Mouse (Mus musculus) hindbrain, postnatal 0 days (tissue): ENCODE data around the gene Olfml2b. TPM values are rescaled to one million over a fixed set of nuclear protein-coding genes. Genes with fewer than 3 reads are reported as not detected.

Source experiments
- ATAC-seq: fragments of 200-750 bp; cut with Nextera tagmentation; 2 replicates; pipeline ENCODE4 v1.8.0; 2017; ENCODE audit warnings: mild to moderate bottlenecking, moderate TSS enrichment, moderate library complexity
- DNase-seq: peaks from one replicate; pipeline ENCODE4 v3.0.0-alpha.2; 2015; ENCODE audit warnings: low spot score
- H3K27ac ChIP-seq: fragments of 300-500 bp; sonication (generic); 2 replicates; pipeline ENCODE4 v1.5.1; 2014; ENCODE audit warnings: mild to moderate bottlenecking
- H3K27me3 ChIP-seq: fragments of 300-500 bp; sonication (generic); 2 replicates; pipeline ENCODE4 v1.6.1; 2014; ENCODE audit warnings: low read length, mixed read lengths; ENCODE audit not compliant: insufficient read depth
- H3K36me3 ChIP-seq: fragments of 300-500 bp; sonication (generic); 2 replicates; pipeline ENCODE4 v1.6.1; 2014; ENCODE audit warnings: low read length, mixed read lengths; ENCODE audit not compliant: insufficient read depth
- H3K4me1 ChIP-seq: fragments of 300-500 bp; sonication (generic); 2 replicates; pipeline ENCODE4 v1.6.1; 2014; ENCODE audit warnings: antibody characterized with exemption, low read length, mixed read lengths; ENCODE audit not compliant: insufficient read depth
- H3K4me2 ChIP-seq: fragments of 300-500 bp; sonication (generic); 2 replicates; pipeline ENCODE4 v1.6.1; 2014; ENCODE audit warnings: low read depth, mild to moderate bottlenecking, low read length, moderate library complexity, mixed read lengths
- H3K4me3 ChIP-seq: fragments of 300-500 bp; sonication (generic); 2 replicates; pipeline ENCODE4 v1.5.1; 2014; ENCODE audit warnings: low read length
- H3K9ac ChIP-seq: fragments of 300-500 bp; sonication (generic); replicated peaks from 2 replicates; pipeline ENCODE4 v1.6.1; 2014; ENCODE audit warnings: mild to moderate bottlenecking, low read length, moderate library complexity, mixed read lengths
- H3K9me3 ChIP-seq: fragments of 300-500 bp; sonication (generic); 2 replicates; pipeline ENCODE4 v1.6.1; 2016; ENCODE audit warnings: low read length, mixed read lengths
- CTCF ChIP-seq: IDR thresholded peaks from 2 replicates; pipeline ENCODE4 v1.5.1; 2016; ENCODE audit warnings: antibody characterized with exemption, control low read depth, low read depth
- WGBS: fragments of 180-500 bp; shearing (Covaris S2); extraction: QIAGEN DNeasy Blood & Tissue Kit; methylation state at CpG from one replicate; pipeline ENCODE4 v1.1.7; 2014; 5-methylcytosine and 5-hydroxymethylcytosine counted together
- polyA plus RNA-seq: library from polyadenylated mRNA; unstranded; fragments of >200 nt; fragmentation: Nextera tagmentation; extraction: Ambion mirVana; gene quantifications from 2 replicates; pipeline ENCODE4 v1.2.1, GENCODE M21; 2015
- total RNA-seq: library from RNA; depleted of rRNA; stranded (reverse); fragments of >200 nt; gene quantifications from 2 replicates; pipeline ENCODE4 v1.2.3, GENCODE M21; 2014

The Olfml2b gene
- total and polyA plus RNA-seq, 2 experiments from 2014 or later, result 3.9 to 7.1 TPM

GRCm38 (mm10) chr1:170709034-170709433, 64.7 kb downstream of the Olfml2b start:
- H3K9ac ChIP-seq, result no peak overlapping the region
- H3K9me3 ChIP-seq, result no peaks in the 10 kb centered on the region
- H3K4me2 ChIP-seq, result no peak overlapping the region
- 0 out of 2 replicates have a peak, but pooled peaks cover 2% of the 10 kb centered on the region for H3K36me3 ChIP-seq
- H3K4me3 ChIP-seq, result no peak overlapping the region
- no peaks in the 10 kb centered on the region for H3K4me1 ChIP-seq
- no peak for ATAC-seq
- TF ChIP-seq CTCF, result no peak
- WGBS, result 91% methylated on average over 3 of the region's 3 CpGs
- H3K27ac ChIP-seq, result no peak overlapping the region
- no peaks in the 10 kb centered on the region for H3K27me3 ChIP-seq
- no peak for DNase-seq

GRCm38 (mm10) chr1:170709481-170709880, 65.1 kb downstream of the Olfml2b start:
- WGBS, result 89% methylated on average over 8 of the region's 8 CpGs

DNA sequence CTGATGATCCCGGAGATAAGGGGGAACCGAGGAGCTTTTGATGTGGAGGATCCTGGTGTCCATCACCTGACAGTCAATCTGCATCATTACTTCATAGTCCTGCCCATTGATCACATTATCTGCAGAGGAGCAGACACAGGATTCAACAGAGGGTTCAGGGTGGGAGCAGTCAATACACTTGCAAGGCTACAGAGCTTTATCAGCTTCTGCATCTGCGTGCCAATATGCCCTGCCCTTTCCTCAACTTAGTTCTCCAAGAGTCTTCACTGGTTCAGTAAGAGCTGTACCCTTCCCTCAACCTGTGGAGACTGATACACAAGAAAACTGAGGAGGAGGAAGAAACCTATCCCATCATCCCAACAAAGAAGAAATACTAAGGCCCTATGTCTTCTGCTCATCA, 65.6 kb downstream of the Olfml2b start:
- H3K27ac ChIP-seq, result no peak overlapping the region
- no peaks in the 10 kb centered on the region for H3K27me3 ChIP-seq
- H3K4me2 ChIP-seq, result no peak overlapping the region
- no peaks in the 10 kb centered on the region for H3K4me1 ChIP-seq
- no peaks in the 10 kb centered on the region for H3K9me3 ChIP-seq
- WGBS, result 96% methylated on average over 3 of the region's 3 CpGs
- TF ChIP-seq CTCF, result no peak
- no peak for ATAC-seq
- H3K4me3 ChIP-seq, result no peak overlapping the region
- H3K36me3 ChIP-seq, result 0 out of 2 replicates have a peak, but pooled peaks cover 2% of the 10 kb centered on the region
- no peak for DNase-seq
- H3K9ac ChIP-seq, result no peak overlapping the region

More at GRCm38 (mm10) chr1:170709481-170709880, 65.1 kb downstream of the Olfml2b start:
- H3K27me3 ChIP-seq, result no peaks in the 10 kb centered on the region
- no peak for TF ChIP-seq CTCF
- DNase-seq (no peak), ATAC-seq (no peak)
- no peak overlapping the region for H3K4me2 ChIP-seq
- H3K9me3 ChIP-seq, result no peaks in the 10 kb centered on the region
- no peak overlapping the region for H3K9ac ChIP-seq
- H3K27ac ChIP-seq, result no peak overlapping the region
- no peaks in the 10 kb centered on the region for H3K4me1 ChIP-seq
- H3K4me3 ChIP-seq, result no peak overlapping the region
- 0 out of 2 replicates have a peak, but pooled peaks cover 2% of the 10 kb centered on the region for H3K36me3 ChIP-seq

GRCm38 (mm10) chr1:170711731-170712130, 67.4 kb downstream of the Olfml2b start:
- no peak for ATAC-seq
- Histone ChIP-seq H3K9ac (no peak overlapping the region), H3K4me1 (no peaks in the 10 kb centered on the region), H3K9me3 (no peaks in the 10 kb centered on the region), H3K4me2 (no peak overlapping the region), H3K4me3 (no peak overlapping the region), H3K27ac (no peak overlapping the region), H3K36me3 (0 out of 2 replicates have a peak, but pooled peaks cover 2% of the 10 kb centered on the region), H3K27me3 (no peaks in the 10 kb centered on the region)
- TF ChIP-seq CTCF, result no peak
- 88% methylated on average over 7 of the region's 7 CpGs for WGBS
- no peak for DNase-seq

- ATAC-seq, result no peak
- no peak for TF ChIP-seq CTCF
- no peak overlapping the region for H3K4me2 ChIP-seq
- H3K9ac ChIP-seq, result no peak overlapping the region
- H3K27ac ChIP-seq, result no peak overlapping the region
- no peaks in the 10 kb centered on the region for H3K4me1 ChIP-seq
- WGBS, result 94% methylated on average over 3 of the region's 3 CpGs
- no peak for DNase-seq
- H3K36me3 ChIP-seq, result no peaks in the 10 kb centered on the region
- H3K27me3 ChIP-seq, result no peaks in the 10 kb centered on the region
- no peaks in the 10 kb centered on the region for H3K9me3 ChIP-seq
- no peak overlapping the region for H3K4me3 ChIP-seq
Measured at GRCm38 (mm10) chr1:170717241-170717828, 73.0 kb downstream of the Olfml2b start.

GRCm38 (mm10) chr1:170718133-170718810, 73.9 kb downstream of the Olfml2b start:
- no peak for TF ChIP-seq CTCF
- no peaks in the 10 kb centered on the region for H3K4me1 ChIP-seq
- DNase-seq, result no peak

DNA sequence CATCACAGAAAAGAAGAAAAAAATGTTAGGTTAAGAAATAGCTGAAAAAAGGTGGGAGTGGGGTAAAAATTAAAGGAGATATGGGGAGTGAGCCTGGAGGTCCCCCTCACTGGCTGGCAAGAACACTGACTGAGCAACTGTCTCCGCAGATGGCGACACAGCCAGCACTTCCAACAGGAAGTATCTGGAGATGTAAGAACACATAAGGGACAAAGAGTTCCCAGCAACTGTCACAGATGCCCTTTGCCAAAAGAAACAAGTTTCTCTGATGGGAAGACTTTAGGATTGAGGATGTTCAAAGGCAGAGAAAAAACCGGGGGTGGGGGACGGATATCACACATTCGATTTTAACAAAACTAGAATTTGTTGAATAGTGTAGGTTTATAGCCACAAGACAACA, 77.2 kb downstream of the Olfml2b start:
- no peaks in the 10 kb centered on the region for H3K4me1 ChIP-seq
- WGBS, result 85% methylated on average over 5 of the region's 5 CpGs
- no peak for DNase-seq
- no peak overlapping the region for H3K9ac ChIP-seq
- H3K4me2 ChIP-seq, result no peak overlapping the region
- H3K36me3 ChIP-seq, result no peaks in the 10 kb centered on the region
- H3K27me3 ChIP-seq, result no peaks in the 10 kb centered on the region
- no peaks in the 10 kb centered on the region for H3K9me3 ChIP-seq
- ATAC-seq, result no peak
- TF ChIP-seq CTCF, result no peak
- H3K4me3 ChIP-seq, result no peak overlapping the region
- no peak overlapping the region for H3K27ac ChIP-seq

More at GRCm38 (mm10) chr1:170718133-170718810, 73.9 kb downstream of the Olfml2b start:
- Histone ChIP-seq H3K4me2 (no peak overlapping the region), H3K27me3 (no peaks in the 10 kb centered on the region), H3K9me3 (no peaks in the 10 kb centered on the region), H3K9ac (no peak overlapping the region), H3K27ac (no peak overlapping the region), H3K36me3 (no peaks in the 10 kb centered on the region), H3K4me3 (no peak overlapping the region)
- ATAC-seq, result no peak
- WGBS, result 64% methylated on average over 8 of the region's 8 CpGs
